Mouse (Mus musculus): ENCODE measurements around the gene Gm20498. TPM values are rescaled to one million over a fixed set of nuclear protein-coding genes. Genes with fewer than 3 reads are reported as not detected.

The Gm20498 gene
- polyA plus RNA-seq, 1 experiment from 2014 or later: 35.2 TPM

DNA sequence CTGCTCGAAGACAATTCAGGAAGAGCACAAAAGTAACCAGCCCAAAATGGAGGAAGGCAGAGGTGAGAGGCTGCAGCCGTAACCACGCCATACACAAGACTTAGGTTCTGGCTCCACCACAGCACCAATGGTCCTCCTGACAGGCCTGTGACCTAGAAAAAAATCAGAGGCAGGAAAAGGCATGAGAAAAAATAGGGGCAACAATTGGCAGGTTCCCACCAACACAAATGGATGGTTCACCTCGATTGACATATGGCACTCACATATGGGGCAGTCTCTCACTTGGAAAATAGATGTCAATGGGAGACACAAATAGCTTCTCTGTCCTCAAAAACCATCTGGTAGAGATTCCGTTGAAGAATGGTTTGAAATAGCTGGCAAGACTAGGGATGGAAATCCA, 216.8 kb downstream of the Gm20498 start:
- H3K4me2 ChIP-seq (ENCODE audit: low read length): no peak overlapping the region
- H3K27me3 ChIP-seq (ENCODE audit: control insufficient read depth, insufficient read depth, low read length): no peaks in the 10 kb centered on the region
- no peaks in the 10 kb centered on the region for H3K9me3 ChIP-seq (ENCODE audit: control insufficient read depth, low read length)
- H3K36me3 ChIP-seq (ENCODE audit: control insufficient read depth, insufficient read depth, low read length): no peaks in the 10 kb centered on the region
- H3K27ac ChIP-seq (replicated peaks in 1 of 2; ENCODE audit: control insufficient read depth in 1 of 2, insufficient read depth in 1 of 2, low read depth in 2 of 2, low read length in 2 of 2): no peak overlapping the region
- H3K4me3 ChIP-seq (ENCODE audit: control insufficient read depth in 1 of 2, insufficient read depth in 1 of 2, low read depth in 1 of 2, low read length in 2 of 2): no peak overlapping the region
- peaks cover 3 to 6% of the 10 kb centered on the region in 2 experiments; a peak in 2 of 4 replicates for H3K4me1 ChIP-seq (ENCODE audit: control insufficient read depth in 2 of 2, insufficient read depth in 2 of 2, low read length in 2 of 2)
- no peak overlapping the region for H3K9ac ChIP-seq (ENCODE audit: low read length)
- WGBS: 90% methylated on average over 5 of the region's 5 CpGs
- no peak for ATAC-seq (ENCODE audit: insufficient number of reproducible peaks, insufficient read depth, low FRiP score, low read depth)

Other genes starting within 250 kb of the Gm20498 start
- 0.46 and 0.47 TPM in 2 replicates for gene Slc8a3, start 199.7 kb downstream of the Gm20498 start, polyA plus RNA-seq (2014; fragmentation: Nextera tagmentation; extraction: Ambion mirVana)
- 0.30 TPM in 2 replicates for gene Gm4787, start 153.4 kb downstream of the Gm20498 start, polyA plus RNA-seq (2014; fragmentation: Nextera tagmentation; extraction: Ambion mirVana)
- 0.45 and 0.55 TPM in 2 replicates for gene Adam4, start 111.0 kb downstream of the Gm20498 start, polyA plus RNA-seq (2014; fragmentation: Nextera tagmentation; extraction: Ambion mirVana)
- gene Cox16, start 47.8 kb downstream of the Gm20498 start, polyA plus RNA-seq (2014; fragmentation: Nextera tagmentation; extraction: Ambion mirVana): 92.6 and 105 TPM in 2 replicates
- 37.1 and 37.9 TPM in 2 replicates for gene Synj2bp, start within 50 bp of the Gm20498 start, polyA plus RNA-seq (2014; fragmentation: Nextera tagmentation; extraction: Ambion mirVana)
- gene Adam21, start 35.6 kb upstream of the Gm20498 start, polyA plus RNA-seq (2014; fragmentation: Nextera tagmentation; extraction: Ambion mirVana): 0.08 and 0.32 TPM in 2 replicates
- 50.6 and 51.6 TPM in 2 replicates for gene Med6, start 62.1 kb upstream of the Gm20498 start, polyA plus RNA-seq (2014; fragmentation: Nextera tagmentation; extraction: Ambion mirVana)
- gene Ttc9, start 98.3 kb upstream of the Gm20498 start, polyA plus RNA-seq (2014; fragmentation: Nextera tagmentation; extraction: Ambion mirVana): 2.6 and 3.3 TPM in 2 replicates
- 0.20 and 0.24 TPM in 2 replicates for gene Map3k9, start 248.3 kb upstream of the Gm20498 start, polyA plus RNA-seq (2014; fragmentation: Nextera tagmentation; extraction: Ambion mirVana)

All from heart, embryonic 14.5 days (tissue).